Mouse (Mus musculus): ENCODE data around the gene Trabd2b.

Gene Trabd2b

GRCm38 (mm10) chr4:114406355-114407101 is at the start of gene Trabd2b:
Trabd2b (plus strand) TSS chr4:114406724.
- no peak for DNase-seq (ENCODE audit: low read depth, low spot score)

GRCm38 (mm10) chr4:114357420-114357819 is 49.1 kb upstream of the Trabd2b start:
- DNase-seq (ENCODE audit: low read depth, low spot score), result no peak

- DNase-seq (ENCODE audit: low read depth, low spot score), result no peak
Observed at GRCm38 (mm10) chr4:114358874-114359273, 47.6 kb upstream of the Trabd2b start.

- no peak for DNase-seq (ENCODE audit: low read depth, low spot score)
Observed at GRCm38 (mm10) chr4:114359818-114360217, 46.7 kb upstream of the Trabd2b start.

GRCm38 (mm10) chr4:114361336-114361735 is 45.2 kb upstream of the Trabd2b start:
- DNase-seq (ENCODE audit: low read depth, low spot score), result no peak

- no peak for DNase-seq (ENCODE audit: low read depth, low spot score)
Observed at GRCm38 (mm10) chr4:114365000-114365399, 41.5 kb upstream of the Trabd2b start.

GRCm38 (mm10) chr4:114365595-114365994 is 40.9 kb upstream of the Trabd2b start:
- no peak for DNase-seq (ENCODE audit: low read depth, low spot score)

- no peak for DNase-seq (ENCODE audit: low read depth, low spot score)
Observed at GRCm38 (mm10) chr4:114367005-114367404, 39.5 kb upstream of the Trabd2b start.

GRCm38 (mm10) chr4:114367840-114368239 is 38.7 kb upstream of the Trabd2b start:
- DNase-seq (ENCODE audit: low read depth, low spot score), result no peak

GRCm38 (mm10) chr4:114369591-114369990 is 36.9 kb upstream of the Trabd2b start:
- no peak for DNase-seq (ENCODE audit: low read depth, low spot score)

GRCm38 (mm10) chr4:114370935-114371715 is 35.4 kb upstream of the Trabd2b start:
- no peak for DNase-seq (ENCODE audit: low read depth, low spot score)

- DNase-seq (ENCODE audit: low read depth, low spot score), result no peak
Observed at GRCm38 (mm10) chr4:114372699-114373098, 33.8 kb upstream of the Trabd2b start.

GRCm38 (mm10) chr4:114374330-114374729 is 32.2 kb upstream of the Trabd2b start:
- no peak for DNase-seq (ENCODE audit: low read depth, low spot score)

GRCm38 (mm10) chr4:114377531-114377930 is 29.0 kb upstream of the Trabd2b start:
- no peak for DNase-seq (ENCODE audit: low read depth, low spot score)

- DNase-seq (ENCODE audit: low read depth, low spot score), result no peak
Observed at GRCm38 (mm10) chr4:114378512-114378911, 28.0 kb upstream of the Trabd2b start.

- no peak for DNase-seq (ENCODE audit: low read depth, low spot score)
Observed at GRCm38 (mm10) chr4:114379416-114379956, 27.0 kb upstream of the Trabd2b start.

- no peak for DNase-seq (ENCODE audit: low read depth, low spot score)
Observed at GRCm38 (mm10) chr4:114382627-114383026, 23.9 kb upstream of the Trabd2b start.

GRCm38 (mm10) chr4:114385236-114385635 is 21.3 kb upstream of the Trabd2b start:
- no peak for DNase-seq (ENCODE audit: low read depth, low spot score)

- no peak for DNase-seq (ENCODE audit: low read depth, low spot score)
Observed at GRCm38 (mm10) chr4:114386395-114386811, 20.1 kb upstream of the Trabd2b start.

GRCm38 (mm10) chr4:114387527-114388135 is 18.9 kb upstream of the Trabd2b start:
- DNase-seq (ENCODE audit: low read depth, low spot score), result no peak

- no peak for DNase-seq (ENCODE audit: low read depth, low spot score)
Observed at GRCm38 (mm10) chr4:114388306-114388705, 18.2 kb upstream of the Trabd2b start.

- no peak for DNase-seq (ENCODE audit: low read depth, low spot score)
Observed at GRCm38 (mm10) chr4:114389653-114390052, 16.9 kb upstream of the Trabd2b start.
